8 mouse cellular contexts compared by ENCODE assay signal in genomic region chr4:118216726-118217595, GRCm38 (mm10). TPM values are rescaled to one million over a fixed set of nuclear protein-coding genes. Genes with fewer than 3 reads are reported as not detected.
A peak's percentile ranks its signal among the peaks of the same experiment; 100 is the strongest.
DNase-seq lines count a peak whose midpoint lies in the region; TF ChIP-seq lines count a peak whose summit lies in the region.

No protein-coding gene starts in this region.

- no peaks in the 10 kb centered on the region for H3K4me1 ChIP-seq in spleen, adult 2 months (ENCODE audit: control insufficient read depth, insufficient read depth, insufficient read length)
- H3K4me1 ChIP-seq in megakaryocyte, embryonic 14.5 days, result peaks cover 12% of the 10 kb centered on the region; the same call in 1 of the 2 replicates

- no peak overlapping the region for H3K27ac ChIP-seq in spleen, adult 2 months (ENCODE audit: insufficient read depth, low read length)

- no peaks in the 10 kb centered on the region for H3K27me3 ChIP-seq in spleen, adult 2 months (ENCODE audit: control insufficient read depth, insufficient read depth, low read length)
- peaks cover 77% of the 10 kb centered on the region for H3K27me3 ChIP-seq in megakaryocyte, embryonic 14.5 days (replicated peaks)

- WGBS in spleen, adult 2 months, result 79% methylated on average over 17 of the region's 17 CpGs

- no peaks in the 10 kb centered on the region for H3K36me3 ChIP-seq in spleen, adult 2 months (ENCODE audit: control insufficient read depth, insufficient read depth, low read length)
- H3K36me3 ChIP-seq in megakaryocyte, embryonic 14.5 days (replicated peaks; ENCODE audit: low read length), result no peaks in the 10 kb centered on the region

- peak in 1 of 2 experiments; percentile 51 for DNase-seq in spleen, adult 2 months (ENCODE audit: low read depth in 1 of 2, low spot score in 2 of 2)
- DNase-seq in spleen, adult 12 weeks (ENCODE audit: low spot score), result no peak
- peak; percentile 86 to 89 for DNase-seq in cerebellum, postnatal 14 days
- peak; percentile 55 to 70 for DNase-seq in frontal cortex, postnatal 36 days (ENCODE audit: low spot score in 2 of 2)
- peak; percentile 57 for DNase-seq in induced T-regulatory cell, adult 2 months (ENCODE audit: low read depth)
- peak; percentile 66 to 75 for DNase-seq in left cerebral cortex, adult 18-20 months (ENCODE audit: low spot score in 2 of 2)
- peak; percentile 41 for DNase-seq in skeletal muscle tissue, adult 2 months (ENCODE audit: low read depth, low spot score)

- TF ChIP-seq POLR2A in spleen, adult 2 months (IDR thresholded peaks at IDR 0.05; ENCODE audit: low read depth, low read length), result no peak

- H3K4me3 ChIP-seq in spleen, adult 2 months (ENCODE audit: extremely low read depth, insufficient read depth, insufficient read length), result no peak overlapping the region
- peak overlapping the region; percentile 31 for H3K4me3 ChIP-seq in megakaryocyte, embryonic 14.5 days (replicated peaks)

- H3K9me3 ChIP-seq in megakaryocyte, embryonic 14.5 days, result no peaks in the 10 kb centered on the region

- TF ChIP-seq CTCF in spleen, adult 2 months (IDR thresholded peaks at IDR 0.05; ENCODE audit: extremely low read depth, insufficient read depth, insufficient read length, insufficient replicate concordance), result peak; percentile 47; the same call in 1 of the 2 replicates

RNA-seq across cellular contexts. Expression of gene Kdm4a, which starts 37.1 kb away (rescaled TPM):
- 26.8 and 28.3 TPM in 2 replicates for polyA plus RNA-seq in spleen, adult 2 months (2012; rRNA removed)
- total RNA-seq in left cerebral cortex, adult 18-20 months (2021), result 10 to 100 TPM; 36.2 to 38.2 TPM
- polyA plus RNA-seq in megakaryocyte, embryonic 14.5 days (2012; ENCODE audit: insufficient read depth, low replicate concordance), result 11.3 and 18.7 TPM in 2 replicates
